Mouse (Mus musculus) hindbrain, embryonic 12.5 days (tissue): ENCODE data around the gene Mtr. TPM values are rescaled to one million over a fixed set of nuclear protein-coding genes. Genes with fewer than 3 reads are reported as not detected.
A peak's percentile ranks its signal among the peaks of the same experiment; 100 is the strongest.

ENCODE experiments used
- ATAC-seq: fragments of 200-750 bp; cut with Nextera tagmentation; 2 replicates; pipeline ENCODE4 v1.8.0; 2017; ENCODE audit warnings: moderate TSS enrichment; ENCODE audit not compliant: low FRiP score
- H3K27ac ChIP-seq: fragments of 300-500 bp; sonication (generic); 2 replicates; pipeline ENCODE4 v1.5.1; 2016; ENCODE audit warnings: mild to moderate bottlenecking
- H3K27me3 ChIP-seq: fragments of 300-500 bp; sonication (generic); 2 replicates; pipeline ENCODE4 v1.6.1; 2016; ENCODE audit warnings: mild to moderate bottlenecking
- H3K36me3 ChIP-seq: fragments of 300-500 bp; sonication (generic); 2 replicates; pipeline ENCODE4 v1.6.1; 2016; ENCODE audit warnings: mild to moderate bottlenecking
- H3K4me1 ChIP-seq: fragments of 300-500 bp; sonication (generic); 2 replicates; pipeline ENCODE4 v1.6.1; 2016
- H3K4me2 ChIP-seq: fragments of 300-500 bp; sonication (generic); replicated peaks from 2 replicates; pipeline ENCODE4 v1.6.1; 2016; ENCODE audit warnings: mild to moderate bottlenecking
- H3K4me3 ChIP-seq: fragments of 300-500 bp; sonication (generic); 2 replicates; pipeline ENCODE4 v1.5.1; 2016; ENCODE audit warnings: mild to moderate bottlenecking
- H3K9ac ChIP-seq: fragments of 300-500 bp; sonication (generic); 2 replicates; pipeline ENCODE4 v1.6.1; 2016; ENCODE audit warnings: mild to moderate bottlenecking, moderate library complexity
- H3K9me3 ChIP-seq: fragments of 300-500 bp; sonication (generic); replicated peaks from 2 replicates; pipeline ENCODE4 v1.6.1; 2016; ENCODE audit warnings: mild to moderate bottlenecking
- WGBS: fragments of 180-500 bp; shearing (Covaris S2); methylation state at CpG from one replicate; pipeline ENCODE4 v1.1.7; 2016; 5-methylcytosine and 5-hydroxymethylcytosine counted together
- polyA plus RNA-seq: library from polyadenylated mRNA; unstranded; fragments of >200 nt; fragmentation: Nextera tagmentation; extraction: Ambion mirVana; gene quantifications from 2 replicates; pipeline ENCODE4 v1.2.1, GENCODE M21; 2016

The Mtr gene
- 11.7 and 12.9 TPM in 2 replicates for polyA plus RNA-seq

DNA sequence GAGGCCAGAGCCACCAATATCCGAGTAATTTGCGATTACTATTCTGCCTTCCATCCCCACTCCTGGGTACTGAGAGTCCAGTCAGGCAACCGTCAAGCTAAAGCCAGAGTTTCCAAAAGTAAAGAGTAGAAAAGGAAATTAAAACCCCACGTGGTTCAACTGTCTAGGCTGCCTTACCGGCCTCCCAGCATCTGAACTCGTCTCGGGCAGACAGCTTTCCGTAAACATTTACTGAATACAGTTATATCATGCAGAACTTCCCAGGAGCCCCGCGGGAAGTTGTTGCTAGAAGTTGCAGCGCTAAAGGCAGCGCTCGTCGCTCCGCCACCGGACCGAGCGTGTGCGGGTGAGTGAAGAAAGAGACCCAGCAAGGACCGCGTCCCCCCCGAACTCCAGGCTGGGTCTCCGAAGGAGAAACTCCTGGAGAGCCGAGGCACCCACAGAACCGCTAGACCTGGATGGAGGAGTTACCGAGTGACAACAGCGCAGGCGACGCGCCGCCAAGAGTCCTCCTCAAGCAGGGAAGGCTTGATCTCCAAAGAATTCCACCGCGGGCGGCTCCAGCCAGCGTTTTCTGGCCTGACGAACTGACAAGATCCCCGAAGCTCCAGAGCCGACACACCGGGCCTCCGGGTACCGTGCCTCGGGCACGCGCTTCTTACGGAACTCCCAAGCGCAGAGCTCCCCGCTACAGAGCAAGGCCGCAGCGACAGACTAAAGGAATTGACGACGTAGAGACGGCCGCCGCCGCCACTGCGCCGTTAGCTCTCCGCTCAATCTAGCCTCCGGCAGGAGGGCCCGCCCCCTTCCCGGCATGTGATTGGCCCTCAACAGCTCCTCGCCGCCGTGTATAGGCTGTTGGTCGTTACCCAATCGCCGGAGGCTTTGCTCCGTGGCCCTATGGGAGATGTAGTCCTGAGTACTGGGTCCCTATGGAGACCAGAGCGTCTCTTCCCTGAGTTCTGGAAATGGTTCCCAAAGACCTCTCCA, at the start of gene Mtr:
Mtr (minus strand) TSS at position 723 of the 990 bp plus-strand sequence.
- Histone ChIP-seq H3K4me2 (peak within 1 kb of the TSS; percentile 69), H3K27me3 (no peaks in the 10 kb centered on the region), H3K9me3 (no peaks in the 10 kb centered on the region; the same call in 1 of the 2 replicates), H3K27ac (peak within 1 kb of the TSS; percentile 58), H3K36me3 (no peaks in the 10 kb centered on the region), H3K4me1 (peaks cover 15% of the 10 kb centered on the region), H3K4me3 (peak within 1 kb of the TSS; percentile 61), H3K9ac (peak within 1 kb of the TSS; percentile 66)
- WGBS: under 1% methylated on average over 69 of the region's 69 CpGs
- ATAC-seq: peak; percentile 100

DNA sequence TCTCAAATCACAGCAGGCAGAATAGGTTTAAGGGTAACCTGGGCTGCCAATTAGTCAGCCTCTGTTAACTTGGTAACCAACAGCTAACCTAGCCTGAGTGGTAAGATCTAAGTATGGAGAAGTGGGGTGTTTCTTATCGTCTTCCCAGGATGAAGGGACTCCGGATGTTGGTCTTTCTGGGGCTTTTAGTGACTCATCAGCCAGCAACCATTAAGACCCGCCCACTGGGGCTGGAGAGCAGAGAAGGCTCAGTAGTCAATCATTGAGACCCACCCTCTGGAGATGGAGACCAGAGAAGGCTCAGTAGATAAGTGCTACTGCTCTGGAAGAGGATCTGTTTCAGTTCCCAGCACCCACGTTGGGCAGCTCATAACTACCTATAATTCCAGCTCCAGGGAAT, 49.4 kb upstream of the Mtr start:
- ATAC-seq: no peak
- no peaks in the 10 kb centered on the region for H3K27me3 ChIP-seq
- no peaks in the 10 kb centered on the region for H3K36me3 ChIP-seq
- 81% methylated on average over 4 of the region's 4 CpGs for WGBS
- no peaks in the 10 kb centered on the region for H3K4me1 ChIP-seq
- H3K4me2 ChIP-seq: no peak overlapping the region
- H3K9me3 ChIP-seq: no peaks in the 10 kb centered on the region
- H3K4me3 ChIP-seq: no peak overlapping the region
- no peak overlapping the region for H3K9ac ChIP-seq
- no peak overlapping the region for H3K27ac ChIP-seq

DNA sequence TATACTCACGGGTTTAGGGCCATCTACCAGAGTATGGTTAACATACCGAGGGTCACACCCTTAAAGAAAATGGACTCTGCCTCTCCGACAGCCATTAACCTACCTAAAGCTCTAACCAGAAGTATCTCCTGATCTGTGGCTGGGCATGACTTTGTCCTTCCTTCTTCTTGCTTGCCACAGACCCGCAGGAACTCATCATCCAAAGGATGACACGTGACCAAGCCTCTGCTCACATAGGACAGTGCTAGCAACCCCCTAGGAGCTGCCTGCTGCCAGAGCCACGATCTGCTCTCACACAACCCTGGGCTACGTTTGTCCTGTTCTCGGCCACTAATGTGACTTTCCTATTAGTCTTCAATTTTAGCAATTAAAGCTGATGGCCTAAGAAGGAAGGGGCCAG, 47.6 kb upstream of the Mtr start:
- H3K27ac ChIP-seq: no peak overlapping the region
- H3K4me3 ChIP-seq: no peak overlapping the region
- no peak for ATAC-seq
- H3K27me3 ChIP-seq: no peaks in the 10 kb centered on the region
- H3K36me3 ChIP-seq: no peaks in the 10 kb centered on the region
- 83% methylated on average over 8 of the region's 8 CpGs for WGBS
- no peak overlapping the region for H3K4me2 ChIP-seq
- no peak overlapping the region for H3K9ac ChIP-seq
- no peaks in the 10 kb centered on the region for H3K9me3 ChIP-seq
- H3K4me1 ChIP-seq: no peaks in the 10 kb centered on the region

DNA sequence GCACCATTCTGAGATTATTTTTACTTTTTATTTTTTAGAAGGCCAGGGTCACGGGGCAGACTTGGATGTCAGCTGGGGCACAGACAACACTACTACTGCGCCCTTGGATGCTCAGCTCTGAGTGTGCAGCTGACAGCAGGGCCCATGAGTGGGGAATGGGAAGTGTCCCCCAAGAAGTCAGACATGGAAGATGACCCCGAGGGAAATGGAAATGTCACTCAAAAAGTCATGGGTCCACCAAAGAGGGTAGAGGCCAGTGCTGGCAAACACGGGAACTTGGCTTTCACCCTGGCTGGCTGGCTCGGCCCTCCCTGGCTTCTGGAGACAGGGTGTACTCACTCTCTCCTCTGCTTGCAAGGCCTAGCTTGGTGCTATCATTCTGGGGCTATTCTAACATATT, 47.1 kb upstream of the Mtr start:
- H3K27me3 ChIP-seq: no peaks in the 10 kb centered on the region
- H3K4me1 ChIP-seq: no peaks in the 10 kb centered on the region
- no peak overlapping the region for H3K4me2 ChIP-seq
- no peaks in the 10 kb centered on the region for H3K9me3 ChIP-seq
- no peak for ATAC-seq
- no peak overlapping the region for H3K27ac ChIP-seq
- H3K9ac ChIP-seq: no peak overlapping the region
- H3K36me3 ChIP-seq: no peaks in the 10 kb centered on the region
- WGBS: 91% methylated on average over 5 of the region's 5 CpGs
- no peak overlapping the region for H3K4me3 ChIP-seq

DNA sequence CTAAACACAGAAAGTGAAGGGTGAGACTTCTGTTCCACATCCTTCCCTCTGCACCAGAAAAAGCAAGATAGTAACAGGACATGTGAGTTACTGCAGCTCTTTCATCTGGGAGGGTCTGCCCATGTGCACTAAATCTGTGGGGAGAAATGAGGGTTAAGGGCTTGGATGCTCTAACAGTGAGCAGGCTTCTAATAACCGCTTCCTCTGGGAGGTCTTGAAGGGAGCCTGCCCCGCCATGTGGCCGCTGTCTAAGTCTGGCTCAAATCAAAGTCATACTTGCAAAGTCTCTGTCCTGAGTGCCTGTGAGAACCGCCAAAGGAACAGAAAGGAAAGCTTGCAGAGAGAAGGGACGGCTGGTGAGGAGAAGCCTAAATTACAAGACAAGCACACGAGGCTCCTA, 39.9 kb upstream of the Mtr start:
- Histone ChIP-seq H3K4me2 (no peak overlapping the region), H3K27me3 (no peaks in the 10 kb centered on the region), H3K36me3 (no peaks in the 10 kb centered on the region), H3K9me3 (no peaks in the 10 kb centered on the region), H3K9ac (no peak overlapping the region), H3K4me1 (no peaks in the 10 kb centered on the region), H3K27ac (no peak overlapping the region), H3K4me3 (no peak overlapping the region)
- no peak for ATAC-seq
- 79% methylated on average over 6 of the region's 6 CpGs for WGBS

DNA sequence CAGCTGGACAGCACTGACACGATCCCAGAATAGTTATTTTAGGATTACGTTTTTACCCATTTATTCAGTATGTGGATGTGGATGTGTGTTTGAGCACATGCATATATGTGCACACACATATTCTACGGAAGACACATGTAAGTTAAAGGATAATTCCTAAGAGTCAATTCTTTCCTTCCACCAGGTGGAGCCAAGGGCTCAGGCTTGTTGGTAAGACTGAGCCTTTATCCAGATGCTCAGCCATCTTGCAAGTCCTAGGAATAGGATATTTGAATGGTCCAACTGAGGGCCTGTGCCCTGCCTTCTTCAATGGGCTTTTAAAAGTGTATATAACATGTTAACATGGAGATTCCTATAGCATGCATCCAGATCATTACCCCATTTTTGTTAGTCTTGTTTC, 38.8 kb upstream of the Mtr start:
- 92% methylated on average over 3 of the region's 3 CpGs for WGBS
- Histone ChIP-seq H3K4me2 (no peak overlapping the region), H3K4me1 (no peaks in the 10 kb centered on the region), H3K9me3 (no peaks in the 10 kb centered on the region), H3K27ac (no peak overlapping the region), H3K9ac (no peak overlapping the region), H3K4me3 (no peak overlapping the region), H3K36me3 (no peaks in the 10 kb centered on the region), H3K27me3 (no peaks in the 10 kb centered on the region)
- ATAC-seq: no peak

DNA sequence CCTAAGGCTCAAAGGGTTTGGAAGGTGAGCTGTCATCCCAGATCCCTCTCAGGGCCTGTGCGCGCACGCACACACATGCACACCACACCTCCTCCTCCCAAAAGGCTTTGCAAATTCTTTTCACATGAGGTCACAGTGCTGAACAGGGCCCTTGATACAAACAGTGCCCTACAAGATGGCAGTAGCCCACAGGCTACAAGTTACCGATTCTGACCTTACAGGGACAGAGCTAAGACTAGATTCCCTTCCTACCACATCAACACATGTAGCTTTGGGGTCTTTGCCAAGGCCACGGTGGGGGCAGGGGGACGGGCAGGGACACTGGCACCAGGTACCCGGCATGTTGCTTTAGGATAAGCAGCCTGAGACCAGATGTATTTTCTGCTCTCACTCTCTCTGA, 35.9 kb upstream of the Mtr start:
- Histone ChIP-seq H3K9ac (no peak overlapping the region), H3K4me2 (no peak overlapping the region), H3K4me3 (no peak overlapping the region), H3K9me3 (no peaks in the 10 kb centered on the region), H3K27me3 (no peaks in the 10 kb centered on the region), H3K36me3 (no peaks in the 10 kb centered on the region), H3K27ac (no peak overlapping the region), H3K4me1 (no peaks in the 10 kb centered on the region)
- WGBS: 90% methylated on average over 7 of the region's 7 CpGs
- no peak for ATAC-seq

DNA sequence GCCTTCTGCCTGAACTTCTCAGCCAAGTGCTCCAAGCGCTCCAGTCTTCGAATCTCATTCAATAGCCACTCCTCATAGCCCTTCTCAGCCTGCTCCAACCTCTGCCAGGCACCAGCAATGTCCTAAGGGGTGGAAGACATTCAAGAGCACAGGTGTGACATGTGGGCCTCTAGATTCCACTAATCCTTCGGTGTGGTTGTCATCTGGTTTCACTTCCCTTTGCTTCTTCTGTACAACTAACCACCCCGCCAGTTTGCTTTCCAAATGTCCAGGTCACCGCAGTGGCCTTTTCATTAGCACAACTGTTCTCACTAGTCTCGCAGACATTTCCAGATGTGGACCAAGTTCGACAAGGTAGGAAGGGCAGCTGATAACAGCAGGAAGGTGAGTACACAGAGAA, 32.8 kb upstream of the Mtr start:
- H3K9me3 ChIP-seq: no peaks in the 10 kb centered on the region
- no peaks in the 10 kb centered on the region for H3K4me1 ChIP-seq
- WGBS: 88% methylated on average over 7 of the region's 7 CpGs
- no peaks in the 10 kb centered on the region for H3K27me3 ChIP-seq
- H3K27ac ChIP-seq: no peak overlapping the region
- no peak overlapping the region for H3K4me3 ChIP-seq
- ATAC-seq: no peak
- no peak overlapping the region for H3K4me2 ChIP-seq
- H3K36me3 ChIP-seq: no peaks in the 10 kb centered on the region
- H3K9ac ChIP-seq: no peak overlapping the region

DNA sequence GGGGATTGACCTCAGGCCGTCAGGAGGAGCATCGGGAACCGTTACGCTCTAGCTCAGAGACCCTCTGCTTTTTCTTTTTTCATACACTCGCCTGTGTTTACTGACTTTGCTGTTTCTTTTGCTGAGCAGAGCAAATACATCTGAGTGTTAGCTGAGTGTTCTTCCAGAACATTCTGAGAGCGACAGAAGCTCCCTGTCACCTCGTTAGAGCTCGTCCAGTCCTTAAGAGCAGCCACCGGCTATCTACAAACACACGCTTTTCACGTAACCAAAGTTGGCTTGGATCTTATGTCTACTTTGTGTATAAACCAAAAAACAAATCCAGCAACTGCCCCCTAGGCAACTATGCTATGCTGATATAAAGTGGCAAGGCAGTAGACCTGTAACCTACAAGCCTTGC, 26.6 kb upstream of the Mtr start:
- WGBS: 94% methylated on average over 11 of the region's 11 CpGs
- Histone ChIP-seq H3K27me3 (no peaks in the 10 kb centered on the region), H3K36me3 (no peaks in the 10 kb centered on the region), H3K4me1 (no peaks in the 10 kb centered on the region), H3K4me3 (no peak overlapping the region), H3K9ac (no peak overlapping the region), H3K27ac (no peak overlapping the region), H3K9me3 (no peaks in the 10 kb centered on the region), H3K4me2 (no peak overlapping the region)
- no peak for ATAC-seq

DNA sequence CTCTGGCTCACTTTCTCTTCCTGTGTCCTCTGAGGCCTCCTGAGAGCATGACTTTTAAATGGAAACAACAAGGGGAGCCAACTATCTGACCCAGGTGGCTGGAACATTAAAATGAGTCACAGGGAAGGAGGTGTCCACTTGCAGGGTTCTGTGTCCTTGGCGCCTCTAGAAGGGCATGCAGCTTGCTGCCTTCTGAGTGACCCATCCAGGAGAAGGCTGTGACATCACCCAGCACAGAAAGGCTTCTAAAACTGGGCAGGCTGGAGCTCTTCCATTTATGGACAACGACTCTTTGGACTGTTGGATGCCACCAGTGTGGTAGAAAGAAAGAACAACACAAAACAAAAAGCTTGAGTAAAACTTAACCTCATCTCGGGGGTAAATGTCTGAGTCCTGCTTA, 25.9 kb upstream of the Mtr start:
- H3K4me1 ChIP-seq: no peaks in the 10 kb centered on the region
- H3K4me3 ChIP-seq: no peak overlapping the region
- no peaks in the 10 kb centered on the region for H3K9me3 ChIP-seq
- no peak overlapping the region for H3K9ac ChIP-seq
- no peaks in the 10 kb centered on the region for H3K27me3 ChIP-seq
- no peak for ATAC-seq
- H3K4me2 ChIP-seq: no peak overlapping the region
- no peak overlapping the region for H3K27ac ChIP-seq
- WGBS: 90% methylated on average over 3 of the region's 3 CpGs
- H3K36me3 ChIP-seq: no peaks in the 10 kb centered on the region

DNA sequence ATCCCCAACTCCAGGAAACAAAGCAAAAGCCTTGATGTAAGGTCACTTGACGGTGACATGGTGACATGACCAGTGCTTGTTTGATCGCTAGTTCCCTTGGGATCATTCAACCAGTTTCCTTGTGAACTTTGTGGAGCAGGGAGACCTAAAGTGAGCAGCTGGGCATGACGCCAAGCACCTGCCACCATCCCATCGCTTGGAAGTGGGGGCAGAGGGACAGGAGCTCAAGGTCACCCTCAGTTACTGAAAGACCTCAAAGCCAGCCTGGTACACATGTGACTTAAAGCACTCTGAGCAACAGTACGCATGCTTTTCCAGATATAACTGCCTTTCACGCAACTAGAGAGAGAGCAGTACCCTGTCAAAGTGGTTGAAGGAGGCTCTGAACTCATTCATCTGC, 16.8 kb upstream of the Mtr start:
- H3K9me3 ChIP-seq: no peaks in the 10 kb centered on the region
- no peaks in the 10 kb centered on the region for H3K27me3 ChIP-seq
- no peak overlapping the region for H3K27ac ChIP-seq
- no peaks in the 10 kb centered on the region for H3K36me3 ChIP-seq
- H3K4me1 ChIP-seq: no peaks in the 10 kb centered on the region
- ATAC-seq: no peak
- 75% methylated on average over 6 of the region's 6 CpGs for WGBS
- H3K9ac ChIP-seq: no peak overlapping the region
- no peak overlapping the region for H3K4me3 ChIP-seq
- H3K4me2 ChIP-seq: no peak overlapping the region

DNA sequence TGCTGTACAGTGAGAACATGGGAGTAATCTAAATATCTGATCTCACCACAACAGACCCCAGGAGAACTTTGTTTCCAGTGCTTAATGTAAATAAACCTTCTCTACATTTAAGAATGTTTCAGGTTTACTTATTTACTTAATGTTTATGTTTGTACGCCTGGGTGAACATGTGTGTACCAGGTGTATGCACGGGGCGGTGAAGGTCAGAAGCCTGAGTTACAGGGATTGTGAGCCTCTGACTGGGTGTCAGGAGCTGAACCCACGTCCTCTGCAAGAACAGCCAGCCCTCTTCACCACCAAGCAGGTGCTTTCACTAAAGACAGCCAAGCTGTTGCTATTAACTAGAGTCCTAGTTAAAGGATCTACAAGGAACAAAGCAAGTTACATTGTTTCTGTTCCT, 16.3 kb upstream of the Mtr start:
- Histone ChIP-seq H3K27me3 (no peaks in the 10 kb centered on the region), H3K4me2 (no peak overlapping the region), H3K9me3 (no peaks in the 10 kb centered on the region), H3K4me1 (no peaks in the 10 kb centered on the region), H3K27ac (no peak overlapping the region), H3K4me3 (no peak overlapping the region), H3K9ac (no peak overlapping the region), H3K36me3 (no peaks in the 10 kb centered on the region)
- WGBS: 80% methylated on average over 4 of the region's 4 CpGs
- no peak for ATAC-seq

DNA sequence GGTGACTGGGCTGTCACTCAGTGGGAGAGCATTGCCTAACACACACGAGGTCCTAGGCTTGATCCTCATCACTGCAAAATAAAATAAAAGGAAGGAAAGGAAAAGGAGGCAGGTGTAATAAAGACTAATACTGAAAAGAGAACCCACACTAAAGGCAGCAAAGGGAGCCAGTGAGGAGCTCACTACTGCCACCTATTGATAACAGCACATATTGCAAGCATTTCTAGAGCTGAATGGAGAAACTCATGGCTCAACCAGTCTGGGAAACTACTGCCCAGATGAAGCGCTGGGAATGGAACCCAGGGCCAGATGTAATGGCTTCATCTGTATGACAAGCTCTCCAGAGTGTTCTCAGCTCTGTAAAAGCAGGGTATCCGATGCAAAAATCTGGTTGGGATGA, 15.0 kb upstream of the Mtr start:
- Histone ChIP-seq H3K9ac (no peak overlapping the region), H3K36me3 (no peaks in the 10 kb centered on the region), H3K4me3 (no peak overlapping the region), H3K4me1 (no peaks in the 10 kb centered on the region), H3K4me2 (no peak overlapping the region), H3K27me3 (no peaks in the 10 kb centered on the region), H3K9me3 (no peaks in the 10 kb centered on the region), H3K27ac (no peak overlapping the region)
- no peak for ATAC-seq
- 55% methylated on average over 3 of the region's 3 CpGs for WGBS
